Mouse (Mus musculus) E14TG2a.4 (cell line): Measurements from ENCODE around the gene Glis1.

Experiments
- CTCF ChIP-seq: conservative IDR thresholded peaks from 2 replicates; pipeline ENCODE4 v1.5.1; 2014; ENCODE audit warnings: low read length
- NANOG ChIP-seq: IDR thresholded peaks from 2 replicates; pipeline ENCODE4 v1.6.1; 2014; ENCODE audit warnings: borderline replicate concordance, low read length, mixed read lengths
- POU5F1 ChIP-seq: IDR thresholded peaks from 2 replicates; pipeline ENCODE4 v1.6.1; 2014; ENCODE audit warnings: low read length, borderline replicate concordance

- TF ChIP-seq CTCF (no peak), POU5F1 (no peak), NANOG (no peak)
Observed at GRCm38 (mm10) chr4:107393771-107394170, 40.6 kb upstream of the Glis1 start.
